Mouse (Mus musculus) thymus, adult 2 months (tissue): ENCODE measurements around the gene Adh1.

Source experiments
- CTCF ChIP-seq: fragments of 200-500 bp; IDR thresholded peaks from 2 replicates; pipeline ENCODE4 v1.5.1; 2012; ENCODE audit warnings: mild to moderate bottlenecking, control low read depth, low read length, moderate library complexity, borderline replicate concordance; ENCODE audit not compliant: control insufficient read depth, poor library complexity, insufficient read depth; ENCODE audit errors: extremely low read depth
- POLR2A ChIP-seq: fragments of 200-500 bp; IDR thresholded peaks from 2 replicates; pipeline ENCODE4 v1.6.1; 2012; ENCODE audit warnings: mild to moderate bottlenecking, low read length, control low read depth, moderate library complexity; ENCODE audit not compliant: control insufficient read depth, poor library complexity, insufficient read depth; ENCODE audit errors: extremely low read depth

GRCm38 (mm10) chr3:138246511-138247020, 14.2 kb upstream of the Adh1 start:
- TF ChIP-seq CTCF (no peak), POLR2A (no peak)
